Mouse (Mus musculus) spleen, postnatal 4 days (tissue): ENCODE measurements around the gene Speer4b.
"Not testable (repeated sequence)": the region's sequence is repeated elsewhere in the genome, so short reads cannot be mapped to it uniquely, and the experiment has no call there.

Source experiments
- DNase-seq, 2 experiments: peaks; one replicate each; pipeline ENCODE4 v3.0.0; 2022; ENCODE audit warnings: low spot score in 2 of 2

Speer4b gene

DNA sequence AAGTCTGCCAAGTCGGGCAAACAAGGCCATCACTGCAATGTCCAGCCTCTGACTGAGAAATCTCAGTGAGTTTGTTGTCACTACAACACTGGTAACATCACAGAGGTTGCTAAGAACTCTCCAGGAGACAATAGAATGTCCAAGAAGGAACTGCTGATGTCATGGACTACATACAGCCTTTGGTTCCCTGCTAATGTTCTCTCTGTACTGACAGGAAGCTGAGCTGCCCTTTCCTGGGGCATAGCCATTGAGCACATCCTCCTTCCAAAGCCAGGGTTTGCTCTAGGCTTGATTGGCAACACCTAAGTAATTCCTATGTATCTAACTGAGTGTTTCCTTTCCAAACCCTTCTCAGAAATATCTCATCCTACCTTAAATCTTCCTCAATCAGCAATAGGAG is at the start of gene Speer4b:
Speer4b (minus strand) TSS at position 101 of the 400 bp plus-strand sequence.
- DNase-seq = not testable (repeated sequence)

DNA sequence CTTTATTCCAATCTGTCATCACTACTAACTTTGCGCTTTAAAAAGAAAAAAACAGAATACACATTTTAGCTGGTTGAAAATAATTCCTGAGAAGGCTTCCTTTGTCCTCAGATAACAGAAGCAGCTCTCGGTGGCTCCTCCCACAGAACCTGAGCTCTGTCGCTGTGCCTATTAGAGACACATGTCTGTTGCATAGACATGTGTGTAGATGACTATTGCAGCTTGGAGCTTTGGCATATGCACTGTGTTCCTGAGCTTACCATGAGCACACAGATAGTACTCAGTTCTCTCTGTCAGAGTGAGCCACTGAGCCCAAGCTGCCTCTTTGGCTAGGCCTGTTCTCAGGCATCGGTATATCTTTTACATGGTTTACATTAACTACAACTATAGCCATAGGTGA is 48.1 kb upstream of the Speer4b start:
- no peak for DNase-seq

DNA sequence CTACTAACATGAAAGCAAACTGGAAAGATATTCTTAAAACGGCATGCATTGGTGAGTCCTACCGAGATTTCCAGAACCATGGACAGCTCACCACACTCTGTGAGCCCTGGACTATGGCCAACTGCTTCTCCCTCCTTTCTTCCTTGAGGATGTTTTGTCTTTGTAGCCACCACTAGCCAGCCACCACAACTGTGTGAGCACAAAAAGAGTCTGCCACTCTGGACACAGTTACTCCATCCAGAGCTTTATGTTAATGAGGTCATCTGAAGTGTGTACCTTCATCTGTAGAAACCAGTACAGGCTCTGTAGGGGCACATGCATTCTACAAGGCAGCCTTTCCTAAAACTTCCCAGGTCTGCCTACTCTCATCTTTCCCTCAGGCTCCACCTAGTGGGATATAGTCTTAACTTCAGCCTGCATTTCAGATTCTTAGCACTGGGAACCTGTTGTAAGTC is 43.6 kb upstream of the Speer4b start:
- no peak for DNase-seq

DNA sequence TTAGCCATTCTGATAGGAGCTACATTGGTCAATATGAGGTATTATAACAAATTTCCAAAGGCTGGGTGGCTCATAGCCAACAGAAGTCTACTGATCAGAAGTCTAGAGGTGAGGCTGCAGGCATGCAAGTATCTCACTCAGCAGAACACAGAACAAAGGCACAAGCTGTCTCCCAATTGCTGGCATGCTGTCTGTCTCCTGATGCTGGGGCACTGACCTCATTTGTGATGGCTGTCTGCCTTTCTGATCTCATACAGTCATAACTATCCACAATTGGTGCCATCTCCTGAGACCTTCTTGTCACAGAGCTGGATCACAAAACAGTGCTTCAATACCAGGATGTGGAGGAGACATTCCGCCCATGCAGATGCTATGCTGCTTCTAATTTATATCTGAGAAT is 25.7 kb upstream of the Speer4b start:
- DNase-seq = no peak

DNA sequence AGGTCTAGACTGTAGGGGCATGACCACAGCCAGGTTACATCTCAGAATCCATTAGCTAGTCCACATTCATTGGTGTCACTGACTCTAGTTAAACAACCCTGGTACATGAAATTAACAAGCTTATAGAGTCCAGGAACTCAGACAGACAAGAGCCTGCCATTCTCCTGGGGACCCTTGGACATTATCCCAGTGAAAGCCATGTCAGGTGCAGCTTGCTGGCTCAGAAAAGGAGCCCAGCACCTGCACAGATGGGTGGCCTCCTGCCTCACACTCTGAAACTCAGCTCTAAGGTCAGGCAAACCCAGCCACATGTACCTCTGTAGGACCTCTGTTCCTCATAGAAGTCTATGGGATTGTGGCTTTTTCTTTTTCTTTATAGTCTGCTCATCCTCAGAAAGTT is 17.5 kb upstream of the Speer4b start:
- DNase-seq = no peak

DNA sequence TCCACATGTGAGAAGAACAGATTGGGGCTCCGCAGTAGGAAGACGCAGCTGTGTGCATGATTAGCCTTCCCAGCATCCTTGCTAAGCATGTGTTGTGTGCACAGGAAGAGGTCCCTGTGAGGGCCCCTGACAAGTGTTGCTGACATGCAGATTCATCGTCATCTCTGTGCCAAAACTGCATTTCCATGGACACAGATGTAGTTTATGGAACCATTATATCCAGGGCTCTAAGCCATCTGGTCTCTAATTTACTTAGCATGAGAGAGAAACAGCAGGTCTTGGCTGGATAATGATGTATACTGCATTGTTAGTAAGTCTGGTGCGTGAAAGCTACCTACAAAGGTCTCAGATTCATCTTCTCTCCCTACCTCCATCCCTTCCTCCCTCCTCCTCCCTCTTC is 10.3 kb downstream of the Speer4b start:
- no peak for DNase-seq

DNA sequence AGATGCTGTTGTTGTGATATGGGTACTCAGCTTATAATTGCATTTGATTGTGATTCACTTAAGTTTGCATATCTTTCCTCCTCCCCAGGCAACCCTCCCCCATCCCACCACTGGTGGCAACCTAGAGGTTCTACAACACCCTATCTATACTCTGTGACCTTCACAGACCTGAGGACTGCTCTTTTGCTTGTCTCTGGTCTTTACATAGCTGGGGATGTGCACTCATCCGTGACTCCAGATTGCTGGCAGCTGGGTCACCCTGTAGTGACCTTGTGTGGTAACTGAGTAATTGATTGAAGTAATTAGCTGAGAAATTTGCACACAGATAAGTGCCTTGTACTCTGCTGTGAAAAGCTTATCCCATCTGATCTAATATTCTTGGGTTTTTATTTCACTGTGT is 15.1 kb downstream of the Speer4b start:
- no peak for DNase-seq

DNA sequence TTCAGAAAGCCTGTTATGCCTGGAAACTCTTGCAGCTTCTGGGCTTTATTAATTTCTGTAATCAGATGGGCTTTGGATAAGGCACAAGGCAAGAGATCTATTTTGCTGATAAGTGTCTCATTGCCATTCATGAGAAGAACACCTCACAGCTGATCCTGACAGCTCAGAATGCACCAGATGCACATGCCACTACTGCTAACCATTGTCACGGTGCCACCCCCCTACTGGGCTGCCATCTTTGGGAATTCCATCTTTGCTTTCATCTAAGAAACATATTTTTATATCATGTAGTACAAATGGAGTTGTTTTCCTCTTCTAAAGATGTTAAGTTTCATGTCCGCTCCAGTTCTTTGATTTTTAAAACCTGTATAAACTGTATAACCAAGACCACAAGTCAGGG is 19.5 kb downstream of the Speer4b start:
- no peak for DNase-seq

DNA sequence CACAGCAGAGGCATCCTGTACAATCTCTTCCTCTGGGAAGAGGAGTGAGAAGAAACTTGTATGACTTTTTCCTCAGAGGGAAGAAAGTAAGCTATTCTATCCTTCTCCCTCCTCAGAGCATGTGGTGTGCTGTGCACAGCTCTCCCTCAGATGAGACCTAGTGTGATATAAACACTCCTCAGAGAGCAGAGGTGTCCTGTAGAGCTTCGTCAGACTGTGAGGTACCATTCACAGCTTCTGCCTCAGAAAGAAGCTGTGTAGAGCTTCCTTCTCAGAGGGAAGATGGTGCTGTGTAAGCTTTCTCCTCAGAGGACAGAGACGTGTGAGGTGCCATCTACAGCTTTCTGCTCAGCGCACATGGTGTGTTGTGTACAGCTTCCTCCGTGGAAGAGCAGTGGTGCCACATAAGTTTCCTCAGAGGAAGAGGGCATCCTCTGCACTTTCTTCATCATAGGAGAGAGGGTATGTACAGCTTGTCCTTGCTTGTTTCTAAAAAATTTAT is 26.2 kb downstream of the Speer4b start:
- DNase-seq = no peak

DNA sequence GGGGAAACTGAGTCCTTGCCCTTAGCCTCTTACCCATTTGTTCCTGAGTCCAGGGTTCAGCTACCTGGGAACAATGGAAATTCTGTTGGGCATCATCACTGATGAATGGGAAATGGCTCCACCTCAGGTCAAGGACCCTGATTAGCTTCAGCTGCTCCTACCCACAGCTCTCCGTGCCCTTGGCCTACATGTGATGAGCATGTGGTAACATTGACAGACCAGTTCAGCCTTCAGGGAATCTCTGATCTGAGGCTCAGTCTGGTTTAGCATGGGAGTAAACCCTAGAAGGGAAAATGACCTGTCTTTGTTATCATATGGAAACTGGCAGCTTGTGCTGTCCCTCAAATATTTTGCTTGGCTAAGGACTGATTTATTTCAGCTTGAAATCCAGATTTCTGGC is 43.6 kb downstream of the Speer4b start:
- DNase-seq = no peak

DNA sequence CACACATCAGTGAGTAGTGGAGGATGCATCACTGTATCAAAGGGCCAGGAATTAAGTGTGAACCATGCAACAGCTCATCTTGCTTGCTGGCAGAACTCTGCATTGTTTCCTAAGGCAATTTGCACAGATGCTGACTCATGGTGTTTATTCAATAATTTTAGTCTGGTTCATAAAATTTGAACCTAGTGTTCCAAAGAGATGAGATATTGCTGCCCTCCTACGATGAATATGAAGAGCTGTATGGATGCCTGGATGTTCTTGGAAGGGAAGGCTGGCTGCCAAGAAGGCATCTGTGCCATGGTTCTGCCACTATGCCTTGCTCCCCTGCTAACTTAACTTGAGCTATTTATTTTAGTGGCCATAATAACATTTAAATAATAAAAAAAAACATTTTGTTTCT is 44.3 kb downstream of the Speer4b start:
- no peak for DNase-seq

DNA sequence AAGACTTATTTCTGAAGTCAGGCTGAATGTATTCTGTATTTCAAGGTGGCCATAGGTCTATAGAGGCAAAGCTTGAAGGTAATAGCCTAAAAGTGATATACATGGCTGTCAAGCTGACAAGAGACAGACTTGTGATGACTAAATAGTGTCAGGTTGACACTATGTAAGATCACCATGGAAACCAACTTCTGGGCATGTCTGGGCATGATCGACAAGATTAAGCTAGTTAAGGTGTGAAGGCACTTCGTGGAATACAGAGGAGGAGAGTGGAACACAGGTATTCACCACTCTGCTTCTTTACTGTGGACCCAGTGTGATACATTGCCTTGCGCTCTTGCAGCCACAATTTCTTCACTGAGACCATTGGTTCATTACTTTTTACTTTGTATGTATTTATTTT is 46.9 kb downstream of the Speer4b start:
- DNase-seq = no peak

DNA sequence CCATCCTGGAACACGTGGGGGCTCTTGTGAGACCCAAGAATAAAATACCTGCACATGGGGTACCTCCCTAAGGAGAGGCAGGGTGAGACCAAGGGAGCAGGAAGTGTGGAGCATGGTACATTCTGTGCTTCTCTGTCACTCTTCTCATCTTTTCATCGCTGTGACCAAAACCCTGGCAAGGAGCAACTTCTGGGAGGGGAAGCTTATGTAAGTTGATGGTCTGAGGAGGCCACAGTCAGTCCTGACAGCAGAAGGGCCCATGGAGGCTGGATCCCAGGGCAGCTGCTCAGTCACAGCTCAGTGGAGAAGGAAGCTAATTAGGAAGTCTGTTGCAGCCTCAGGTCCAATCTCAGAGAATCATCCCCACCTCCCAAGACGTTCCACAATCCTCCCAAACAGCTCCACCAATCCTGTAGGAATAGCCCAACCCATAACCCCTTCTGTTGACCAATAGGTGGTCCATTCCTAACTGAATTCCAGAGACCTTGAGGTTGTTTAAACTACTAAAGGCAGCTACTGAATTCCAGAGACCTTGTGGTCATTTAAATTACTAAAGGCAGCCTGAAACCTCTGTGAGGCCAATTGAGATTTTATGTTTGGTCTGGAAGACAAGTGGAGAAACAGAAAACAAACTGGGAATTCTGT is 47.9 kb downstream of the Speer4b start:
- DNase-seq = no peak
